Mouse (Mus musculus): ENCODE data around the gene Smc3. TPM values are rescaled to one million over a fixed set of nuclear protein-coding genes. Genes with fewer than 3 reads are reported as not detected.
"Not testable (repeated sequence)": the region's sequence is repeated elsewhere in the genome, so short reads cannot be mapped to it uniquely, and the experiment has no call there.

Gene Smc3
- polyA plus RNA-seq, 1 experiment from 2014 or later = 68.3 TPM

- Histone ChIP-seq H3K27ac (ENCODE audit: low read length) (no peak overlapping the region), H3K4me2 (replicated peaks; ENCODE audit: low read depth, low read length) (no peak overlapping the region), H3K9me3 (ENCODE audit: low read length) (no peaks in the 10 kb centered on the region), H3K4me1 (ENCODE audit: insufficient read depth, low read length) (0 out of 2 replicates have a peak, but pooled peaks cover 5% of the 10 kb centered on the region), H3K4me3 (ENCODE audit: low read length) (no peak overlapping the region), H3K9ac (replicated peaks; ENCODE audit: low read length) (no peak overlapping the region), H3K27me3 (ENCODE audit: insufficient read depth, low read length) (no peaks in the 10 kb centered on the region), H3K36me3 (ENCODE audit: insufficient read depth, low read length) (no peaks in the 10 kb centered on the region)
- WGBS = 92% methylated on average over 4 of the region's 4 CpGs
- no peak for ATAC-seq (ENCODE audit: low FRiP score, low TSS enrichment)
These were observed 24.7 kb upstream of the Smc3 start for GRCm38 (mm10) chr19:53575296-53576010.

- Histone ChIP-seq H3K27ac (ENCODE audit: low read length) (no peak overlapping the region), H3K4me2 (replicated peaks; ENCODE audit: low read depth, low read length) (no peak overlapping the region), H3K9ac (replicated peaks; ENCODE audit: low read length) (no peak overlapping the region), H3K4me1 (ENCODE audit: insufficient read depth, low read length) (0 out of 2 replicates have a peak, but pooled peaks cover 5% of the 10 kb centered on the region), H3K9me3 (ENCODE audit: low read length) (no peaks in the 10 kb centered on the region), H3K27me3 (ENCODE audit: insufficient read depth, low read length) (no peaks in the 10 kb centered on the region), H3K4me3 (ENCODE audit: low read length) (no peak overlapping the region), H3K36me3 (ENCODE audit: insufficient read depth, low read length) (no peaks in the 10 kb centered on the region)
- WGBS = 72% methylated on average over 7 of the region's 7 CpGs
- no peak for ATAC-seq (ENCODE audit: low FRiP score, low TSS enrichment)
These were observed 24.1 kb upstream of the Smc3 start for GRCm38 (mm10) chr19:53576061-53576460.

DNA sequence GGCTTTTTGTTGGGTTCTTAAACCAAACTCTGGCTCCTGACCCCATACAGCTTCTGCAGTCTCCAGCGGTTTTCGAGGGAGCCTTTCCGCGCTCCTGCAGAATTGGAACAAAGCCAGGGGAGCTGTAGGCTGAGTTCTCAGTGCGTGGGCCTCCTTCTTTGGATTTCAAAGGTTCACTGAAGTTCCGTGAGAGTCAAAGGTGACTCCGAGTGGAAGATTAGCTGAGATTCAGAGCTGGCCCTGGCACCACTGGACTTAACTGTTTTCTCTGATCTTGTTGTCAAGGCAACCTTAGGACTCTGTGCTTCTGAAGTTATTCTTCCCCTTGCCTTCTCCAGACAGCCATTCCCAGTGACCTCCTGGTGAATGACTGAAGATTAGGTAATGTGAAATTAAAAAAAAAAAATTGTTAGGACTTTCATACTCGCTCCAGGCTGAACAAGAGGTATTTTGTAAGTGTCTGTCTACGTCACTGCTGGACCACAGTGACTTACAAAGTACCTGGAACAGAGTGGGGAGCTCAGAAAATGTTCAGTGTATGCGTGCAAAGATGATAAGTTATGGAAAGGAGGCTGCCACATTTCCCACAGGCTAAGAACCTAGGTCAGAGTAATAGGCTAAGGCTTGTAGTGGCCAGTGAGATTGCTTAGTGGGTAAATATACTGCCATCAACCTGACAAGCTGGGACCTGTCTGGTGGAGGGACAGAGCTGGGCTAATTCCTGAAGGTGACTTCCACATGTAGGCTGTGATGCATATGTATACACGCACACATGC lies 23.0 kb upstream of the Smc3 start:
- 45% methylated on average over 11 of the region's 11 CpGs for WGBS
- no peak overlapping the region for H3K4me2 ChIP-seq (replicated peaks; ENCODE audit: low read depth, low read length)
- no peak overlapping the region for H3K9ac ChIP-seq (replicated peaks; ENCODE audit: low read length)
- H3K4me1 ChIP-seq (ENCODE audit: insufficient read depth, low read length) = 0 out of 2 replicates have a peak, but pooled peaks cover 5% of the 10 kb centered on the region
- no peaks in the 10 kb centered on the region for H3K36me3 ChIP-seq (ENCODE audit: insufficient read depth, low read length)
- H3K4me3 ChIP-seq (ENCODE audit: low read length) = no peak overlapping the region
- no peaks in the 10 kb centered on the region for H3K9me3 ChIP-seq (ENCODE audit: low read length)
- ATAC-seq (ENCODE audit: low FRiP score, low TSS enrichment) = no peak
- no peak overlapping the region for H3K27ac ChIP-seq (ENCODE audit: low read length)
- H3K27me3 ChIP-seq (ENCODE audit: insufficient read depth, low read length) = no peaks in the 10 kb centered on the region

DNA sequence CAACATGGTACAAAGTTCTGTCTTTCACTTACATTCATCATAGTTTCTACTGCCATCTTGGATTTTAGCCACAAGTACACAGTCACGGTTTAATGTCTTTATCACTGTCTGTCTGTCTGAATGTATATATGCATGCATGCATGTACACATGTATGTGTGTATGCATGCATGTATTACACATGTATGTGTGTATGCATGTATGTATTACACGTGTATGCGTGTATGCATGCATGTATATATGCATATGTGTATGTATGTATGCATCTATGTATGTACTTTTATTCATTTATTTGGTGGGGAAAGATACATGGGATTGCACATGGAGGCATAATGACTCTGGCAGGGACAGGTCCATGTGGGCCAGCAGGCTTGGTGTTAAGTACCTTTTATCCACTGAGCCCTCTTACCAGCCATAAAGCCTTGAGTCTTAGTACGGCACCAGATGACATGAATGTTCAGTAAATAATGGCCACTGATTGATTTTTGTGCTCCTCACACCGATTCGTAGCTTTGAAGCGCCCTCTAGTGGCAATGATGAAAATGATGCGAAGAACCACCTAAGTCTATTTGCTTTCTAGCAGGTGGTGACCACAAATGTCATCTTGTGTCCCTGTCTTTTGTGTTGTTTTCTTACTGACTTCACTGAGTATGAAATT lies 21.5 kb upstream of the Smc3 start:
- no peak overlapping the region for H3K27ac ChIP-seq (ENCODE audit: low read length)
- peaks cover under 1% of the 10 kb centered on the region; the same call in 1 of the 2 replicates for H3K9me3 ChIP-seq (ENCODE audit: low read length)
- ATAC-seq (ENCODE audit: low FRiP score, low TSS enrichment) = peak; percentile 42; the same call in 1 of the 2 replicates
- H3K9ac ChIP-seq (replicated peaks; ENCODE audit: low read length) = no peak overlapping the region
- WGBS = 12% methylated on average over 8 of the region's 8 CpGs
- H3K4me2 ChIP-seq (replicated peaks; ENCODE audit: low read depth, low read length) = no peak overlapping the region
- no peaks in the 10 kb centered on the region for H3K27me3 ChIP-seq (ENCODE audit: insufficient read depth, low read length)
- H3K4me3 ChIP-seq (ENCODE audit: low read length) = no peak overlapping the region
- H3K4me1 ChIP-seq (ENCODE audit: insufficient read depth, low read length) = 0 out of 2 replicates have a peak, but pooled peaks cover 5% of the 10 kb centered on the region
- H3K36me3 ChIP-seq (ENCODE audit: insufficient read depth, low read length) = no peaks in the 10 kb centered on the region

GRCm38 (mm10) chr19:53580271-53580670 lies 19.9 kb upstream of the Smc3 start:
- H3K27me3 ChIP-seq (ENCODE audit: insufficient read depth, low read length); H3K4me2 ChIP-seq (replicated peaks; ENCODE audit: low read depth, low read length); H3K36me3 ChIP-seq (ENCODE audit: insufficient read depth, low read length); H3K27ac ChIP-seq (ENCODE audit: low read length); H3K4me3 ChIP-seq (ENCODE audit: low read length); ATAC-seq (ENCODE audit: low FRiP score, low TSS enrichment); H3K4me1 ChIP-seq (ENCODE audit: insufficient read depth, low read length); H3K9ac ChIP-seq (replicated peaks; ENCODE audit: low read length): not testable (repeated sequence)
- peaks cover 16% of the 10 kb centered on the region for H3K9me3 ChIP-seq (ENCODE audit: low read length)
- 83% methylated on average over 8 of the region's 8 CpGs for WGBS

DNA sequence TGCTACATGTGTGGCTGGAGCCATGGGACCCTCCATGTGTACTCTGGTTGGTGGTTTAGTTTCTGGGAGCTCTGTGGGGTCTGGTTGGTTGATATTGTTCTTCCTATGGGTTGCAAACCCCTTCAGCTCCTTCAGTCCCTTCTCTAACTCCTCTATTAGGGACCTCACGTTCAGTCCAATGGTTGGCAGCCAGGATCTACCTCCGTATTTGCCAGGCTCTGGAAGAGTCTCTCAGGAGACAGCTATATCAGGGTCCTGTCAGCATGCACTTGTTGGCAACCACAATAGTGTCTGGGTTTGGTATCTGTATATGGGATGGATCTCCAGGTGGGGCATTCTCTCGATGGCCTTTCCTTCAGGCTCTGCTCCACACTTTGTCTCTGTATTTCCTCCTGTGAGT lies 12.5 kb upstream of the Smc3 start:
- not testable (repeated sequence) for H3K4me3 ChIP-seq (ENCODE audit: low read length); H3K9ac ChIP-seq (replicated peaks; ENCODE audit: low read length); H3K4me2 ChIP-seq (replicated peaks; ENCODE audit: low read depth, low read length); H3K27ac ChIP-seq (ENCODE audit: low read length); H3K4me1 ChIP-seq (ENCODE audit: insufficient read depth, low read length); H3K27me3 ChIP-seq (ENCODE audit: insufficient read depth, low read length); H3K36me3 ChIP-seq (ENCODE audit: insufficient read depth, low read length); ATAC-seq (ENCODE audit: low FRiP score, low TSS enrichment)
- peaks cover 20% of the 10 kb centered on the region for H3K9me3 ChIP-seq (ENCODE audit: low read length)
- WGBS = 90% methylated on average over 3 of the region's 3 CpGs

GRCm38 (mm10) chr19:53588968-53589367 lies 11.2 kb upstream of the Smc3 start, which contains the start of gene Nutf2-ps1:
Nutf2-ps1 (minus strand) TSS chr19:53589068.
- not testable (repeated sequence) for H3K4me1 ChIP-seq (ENCODE audit: insufficient read depth, low read length); ATAC-seq (ENCODE audit: low FRiP score, low TSS enrichment); H3K4me2 ChIP-seq (replicated peaks; ENCODE audit: low read depth, low read length); H3K27ac ChIP-seq (ENCODE audit: low read length); H3K36me3 ChIP-seq (ENCODE audit: insufficient read depth, low read length); H3K27me3 ChIP-seq (ENCODE audit: insufficient read depth, low read length); H3K9ac ChIP-seq (replicated peaks; ENCODE audit: low read length); H3K4me3 ChIP-seq (ENCODE audit: low read length)
- WGBS = 93% methylated on average over 7 of the region's 7 CpGs
- H3K9me3 ChIP-seq (ENCODE audit: low read length) = peaks cover 17% of the 10 kb centered on the region

DNA sequence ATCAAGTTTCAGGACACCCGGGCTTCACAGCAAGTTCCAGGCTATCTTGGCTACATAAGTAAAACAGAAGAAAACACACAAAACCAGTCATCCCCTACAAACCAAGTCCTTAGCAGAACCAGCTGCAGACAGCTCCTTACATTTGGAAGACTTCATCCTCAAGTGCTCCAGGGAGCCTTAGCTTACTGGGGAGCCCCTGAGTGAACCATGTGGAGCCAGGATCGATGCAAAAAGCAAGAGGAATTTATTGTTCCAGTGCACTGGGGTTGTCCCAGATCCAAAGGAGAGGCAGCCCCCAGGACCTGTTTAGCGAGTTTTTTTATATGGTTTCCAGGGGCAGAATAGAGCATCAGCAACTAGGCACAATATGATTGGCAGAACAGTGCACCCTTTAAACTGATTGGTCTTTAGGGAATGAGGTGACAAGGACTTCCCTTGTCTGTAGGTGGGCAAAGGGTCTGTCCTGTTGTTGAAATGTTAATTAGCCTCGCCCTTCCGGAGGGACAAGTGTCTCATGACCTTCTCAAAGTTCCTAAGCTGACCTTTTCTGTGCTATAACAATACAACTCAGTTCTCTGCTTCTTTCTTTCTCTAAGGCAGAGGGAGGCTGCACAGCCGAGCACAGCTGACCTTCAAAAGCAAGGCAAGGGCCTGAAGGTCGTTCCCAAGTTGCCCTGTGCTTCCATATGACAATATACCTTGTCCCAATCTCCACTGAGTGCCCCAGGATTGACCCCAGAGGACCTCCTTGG lies 3.3 kb upstream of the Smc3 start:
- H3K9ac ChIP-seq (replicated peaks; ENCODE audit: low read length) = no peak overlapping the region

More for the DNA sequence above, 3.3 kb upstream of the Smc3 start:
- H3K4me3 ChIP-seq (ENCODE audit: low read length) = no peak overlapping the region
- no peak overlapping the region for H3K27ac ChIP-seq (ENCODE audit: low read length)
- no peaks in the 10 kb centered on the region for H3K27me3 ChIP-seq (ENCODE audit: insufficient read depth, low read length)
- WGBS = 62% methylated on average over 7 of the region's 7 CpGs
- no peaks in the 10 kb centered on the region for H3K9me3 ChIP-seq (ENCODE audit: low read length)
- peaks cover 7% of the 10 kb centered on the region for H3K4me1 ChIP-seq (ENCODE audit: insufficient read depth, low read length)
- no peak for ATAC-seq (ENCODE audit: low FRiP score, low TSS enrichment)
- no peaks in the 10 kb centered on the region for H3K36me3 ChIP-seq (ENCODE audit: insufficient read depth, low read length)
- H3K4me2 ChIP-seq (replicated peaks; ENCODE audit: low read depth, low read length) = no peak overlapping the region

Measured in kidney, embryonic 16.5 days (tissue).